Mouse (Mus musculus) CH12.LX (cell line): Measurements from ENCODE around the gene Clic4. TPM values are rescaled to one million over a fixed set of nuclear protein-coding genes. Genes with fewer than 3 reads are reported as not detected.

Experiments used
- DNase-seq: peaks from one replicate; pipeline ENCODE4 v3.0.0-alpha.2; 2013; ENCODE audit errors: extremely low read depth
- H3K27ac ChIP-seq: 2 replicates; pipeline ENCODE4 v1.5.1; 2012; ENCODE audit warnings: low read depth, mild to moderate bottlenecking, control low read depth, moderate library complexity; ENCODE audit not compliant: insufficient read depth
- H3K27me3 ChIP-seq: replicated peaks from 2 replicates; pipeline ENCODE3; 2012; ENCODE audit warnings: inconsistent platforms
- H3K36me3 ChIP-seq, 2 experiments: replicated peaks in 1 of 2; 2 replicates each; pipeline versions ENCODE3 to v1.6.1; 2012; ENCODE audit warnings: inconsistent platforms in 1 of 2, low read length in 1 of 2, mild to moderate bottlenecking in 1 of 2, mixed read lengths in 1 of 2, moderate library complexity in 1 of 2; ENCODE audit not compliant: control insufficient read depth in 1 of 2, insufficient read depth in 1 of 2
- H3K4me1 ChIP-seq, 2 experiments: 2 replicates each; pipeline ENCODE4 v1.6.1; 2012; ENCODE audit warnings: inconsistent platforms in 1 of 2, moderate library complexity in 1 of 2; ENCODE audit not compliant: insufficient read depth in 2 of 2, control insufficient read depth in 1 of 2
- H3K4me2 ChIP-seq: 2 replicates; pipeline ENCODE4 v1.6.1; 2012; ENCODE audit warnings: low read depth, mild to moderate bottlenecking, control low read depth; ENCODE audit not compliant: poor library complexity, insufficient read depth, severe bottlenecking
- H3K4me3 ChIP-seq, 3 experiments: fragments of 150-350 bp in 1 of 3; sonication (generic) in 1 of 3; replicated peaks in 1 of 3; 2 replicates each; pipeline versions ENCODE3 to v1.5.1; 2011 to 2012; ENCODE audit warnings: low read depth in 2 of 3, low read length in 2 of 3, mild to moderate bottlenecking in 2 of 3, moderate library complexity in 2 of 3, control low read depth in 1 of 3, improper control_type of control experiment in 1 of 3, inconsistent platforms in 1 of 3, mixed read lengths in 1 of 3; ENCODE audit not compliant: poor library complexity in 1 of 3
- H3K79me2 ChIP-seq: replicated peaks from 2 replicates; pipeline ENCODE4 v1.6.1; 2012; ENCODE audit warnings: mild to moderate bottlenecking, moderate library complexity; ENCODE audit not compliant: control insufficient read depth, poor library complexity, insufficient read depth, severe bottlenecking; ENCODE audit errors: extremely low read depth
- H3K9ac ChIP-seq: 2 replicates; pipeline ENCODE4 v1.6.1; 2012; ENCODE audit warnings: low read depth, mild to moderate bottlenecking, control low read depth, moderate library complexity; ENCODE audit not compliant: insufficient read depth
- H3K9me3 ChIP-seq: replicated peaks from 2 replicates; pipeline ENCODE3; 2012; ENCODE audit warnings: low read length, inconsistent platforms, mixed read lengths
- BHLHE40 ChIP-seq: IDR thresholded peaks from 2 replicates; pipeline ENCODE4 v1.6.1; 2011; ENCODE audit warnings: mild to moderate bottlenecking, low read depth, low read length, improper control_type of control experiment
- CHD1 ChIP-seq: IDR thresholded peaks from 2 replicates; pipeline ENCODE4 v1.6.1; 2012; ENCODE audit warnings: low read depth, low read length, improper control_type of control experiment, inconsistent platforms
- CHD2 ChIP-seq: IDR thresholded peaks from 2 replicates; pipeline ENCODE4 v1.6.1; 2011; ENCODE audit warnings: low read length, improper control_type of control experiment
- CTCF ChIP-seq, 2 experiments: IDR thresholded peaks in 1 of 2; conservative IDR thresholded peaks in 1 of 2; 2 replicates each; pipeline ENCODE4 v1.5.1; 2011 to 2012; ENCODE audit warnings: low read depth in 2 of 2, low read length in 2 of 2, improper control_type of control experiment in 1 of 2, inconsistent platforms in 1 of 2, mild to moderate bottlenecking in 1 of 2, moderate library complexity in 1 of 2
- E2F4 ChIP-seq: IDR thresholded peaks from 2 replicates; pipeline ENCODE4 v1.6.1; 2011; ENCODE audit warnings: low read depth, low read length, improper control_type of control experiment; ENCODE audit not compliant: insufficient replicate concordance
- EP300 ChIP-seq: IDR thresholded peaks from 2 replicates; pipeline ENCODE4 v1.6.1; 2011; ENCODE audit warnings: low read length, improper control_type of control experiment
- ETS1 ChIP-seq: conservative IDR thresholded peaks from 2 replicates; pipeline ENCODE4 v1.6.1; 2012; ENCODE audit warnings: low read depth, mild to moderate bottlenecking, inconsistent platforms, low read length, improper control_type of control experiment, moderate library complexity
- HCFC1 ChIP-seq: IDR thresholded peaks from 2 replicates; pipeline ENCODE4 v1.6.1; 2012; ENCODE audit warnings: low read depth, mild to moderate bottlenecking, inconsistent platforms, low read length, improper control_type of control experiment
- IRF4 ChIP-seq: IDR thresholded peaks from 2 replicates; pipeline ENCODE4 v1.6.1; 2014; ENCODE audit warnings: low read depth, mild to moderate bottlenecking, inconsistent platforms, low read length, improper control_type of control experiment
- JUND ChIP-seq: conservative IDR thresholded peaks from 2 replicates; pipeline ENCODE4 v1.6.1; 2011; ENCODE audit warnings: low read depth, low read length, improper control_type of control experiment
- MAFK ChIP-seq: IDR thresholded peaks from 2 replicates; pipeline ENCODE4 v1.6.1; 2011; ENCODE audit warnings: low read length, improper control_type of control experiment; ENCODE audit not compliant: insufficient replicate concordance
- MAX ChIP-seq: IDR thresholded peaks from 2 replicates; pipeline ENCODE4 v1.6.1; 2011; ENCODE audit warnings: low read length, improper control_type of control experiment
- MAZ ChIP-seq: IDR thresholded peaks from 2 replicates; pipeline ENCODE4 v1.6.1; 2012; ENCODE audit warnings: low read depth, mild to moderate bottlenecking, inconsistent platforms, low read length, improper control_type of control experiment, moderate library complexity
- MXI1 ChIP-seq: IDR thresholded peaks from 2 replicates; pipeline ENCODE4 v1.6.1; 2011; ENCODE audit warnings: mild to moderate bottlenecking, low read depth, low read length, improper control_type of control experiment
- MYC ChIP-seq: IDR thresholded peaks from 2 replicates; pipeline ENCODE4 v1.6.1; 2011; ENCODE audit warnings: low read depth, mild to moderate bottlenecking, improper control_type of control experiment, low read length
- PAX5 ChIP-seq: IDR thresholded peaks from 2 replicates; pipeline ENCODE4 v1.6.1; 2012; ENCODE audit warnings: low read length, inconsistent platforms, mixed read lengths
- POLR2A ChIP-seq: IDR thresholded peaks from 2 replicates; pipeline ENCODE4 v1.6.1; 2011; ENCODE audit warnings: low read depth, mild to moderate bottlenecking, improper control_type of control experiment, low read length
- RAD21 ChIP-seq: IDR thresholded peaks from 2 replicates; pipeline ENCODE4 v1.6.1; 2011; ENCODE audit warnings: low read depth, mild to moderate bottlenecking, low read length, improper control_type of control experiment, moderate library complexity
- RCOR1 ChIP-seq: conservative IDR thresholded peaks from 2 replicates; pipeline ENCODE4 v1.6.1; 2012; ENCODE audit warnings: low read depth, mild to moderate bottlenecking, inconsistent platforms, low read length, improper control_type of control experiment
- SMC3 ChIP-seq: IDR thresholded peaks from 2 replicates; pipeline ENCODE4 v1.6.1; 2011; ENCODE audit warnings: low read depth, low read length, improper control_type of control experiment
- UBTF ChIP-seq: IDR thresholded peaks from 2 replicates; pipeline ENCODE4 v1.6.1; 2012; ENCODE audit warnings: low read depth, mild to moderate bottlenecking, inconsistent platforms, low read length, improper control_type of control experiment, moderate library complexity
- USF1 ChIP-seq: IDR thresholded peaks from 2 replicates; pipeline ENCODE4 v1.6.1; 2014; ENCODE audit warnings: low read depth, mild to moderate bottlenecking, inconsistent platforms, low read length, improper control_type of control experiment
- USF2 ChIP-seq: conservative IDR thresholded peaks from 2 replicates; pipeline ENCODE4 v1.6.1; 2011; ENCODE audit warnings: low read depth, low read length, improper control_type of control experiment
- ZC3H11A ChIP-seq: IDR thresholded peaks from 2 replicates; pipeline ENCODE4 v1.6.1; 2012; ENCODE audit warnings: low read depth, mild to moderate bottlenecking, inconsistent platforms, low read length, improper control_type of control experiment
- ZKSCAN1 ChIP-seq: IDR thresholded peaks from 2 replicates; pipeline ENCODE4 v1.6.1; 2012; ENCODE audit warnings: low read depth, inconsistent platforms, low read length, improper control_type of control experiment, borderline replicate concordance
- ZMIZ1 ChIP-seq: IDR thresholded peaks from 2 replicates; pipeline ENCODE4 v1.6.1; 2012; ENCODE audit warnings: low read depth, mild to moderate bottlenecking, inconsistent platforms, low read length, improper control_type of control experiment
- ZNF384 ChIP-seq: IDR thresholded peaks from 2 replicates; pipeline ENCODE4 v1.6.1; 2012; ENCODE audit warnings: low read depth, low read length, improper control_type of control experiment, inconsistent platforms
- dilution Hi-C: fragments of 300-500 bp; cut with MboI; formaldehyde crosslinking; loops from 2 replicates; pipeline ENCODE4 v1.14.3; 2020; ENCODE audit warnings: low sequenced_read_pairs; ENCODE audit not compliant: extremely low pct_unique_long_range_greater_than_20kb, extremely low pct_ligation_motif_present
- in situ Hi-C: fragments of 300-500 bp; cut with MboI; formaldehyde crosslinking; loops from 3 replicates; pipeline ENCODE4 v1.14.3; 2019; ENCODE audit warnings: low sequenced_read_pairs, low pct_ligation_motif_present, low pct_unique_long_range_greater_than_20kb, mixed read lengths
- polyA plus RNA-seq: library from polyadenylated mRNA; unstranded; fragments of >175 nt; gene quantifications from 2 replicates; pipeline ENCODE4 v1.2.1, GENCODE M21; 2012; ENCODE audit warnings: low read depth; ENCODE audit not compliant: insufficient read length
- total RNA-seq, 2 experiments: library from RNA; depleted of rRNA; stranded (reverse); fragments of 300-350 nt in 1 of 2; fragments of >200 nt in 1 of 2; gene quantifications; 2 replicates each; pipeline ENCODE4 v1.2.3; 2012 to 2014

The Clic4 gene
- total and polyA plus RNA-seq, 3 experiments = 154 to 214 (median 199) TPM

GRCm38 (mm10) chr4:135232563-135232962, 40.1 kb downstream of the Clic4 start:
- Histone ChIP-seq H3K4me2 (peak overlapping the region; percentile 61; the same call in 1 of the 2 replicates), H3K9me3 (no peaks in the 10 kb centered on the region), H3K4me3 (no peak overlapping the region), H3K27ac (peak overlapping the region; percentile 56), H3K4me1 (peaks cover 20 to 83% of the 10 kb centered on the region in 2 experiments), H3K36me3 (peaks cover 38 to 70% of the 10 kb centered on the region in 2 experiments), H3K79me2 (peaks cover 93% of the 10 kb centered on the region), H3K27me3 (no peaks in the 10 kb centered on the region), H3K9ac (no peak overlapping the region; the same call in 1 of the 2 replicates)
- in situ Hi-C loops = no loop called here
- DNase-seq = peak; percentile 58
- TF ChIP-seq EP300 = peak; percentile 28; the same call in 1 of the 2 replicates
- TF ChIP-seq CHD1 = no peak
- no peak for TF ChIP-seq JUND
- TF ChIP-seq MAX = no peak
- no peak for TF ChIP-seq ZMIZ1
- TF ChIP-seq MAFK = no peak
- TF ChIP-seq ZNF384 = no peak
- TF ChIP-seq UBTF = no peak
- TF ChIP-seq BHLHE40 = peak; percentile 69
- no peak for TF ChIP-seq IRF4
- no peak for TF ChIP-seq RAD21
- no peak for TF ChIP-seq ZC3H11A
- peak; percentile 22; the same call in 1 of the 2 replicates for TF ChIP-seq MYC
- TF ChIP-seq ZKSCAN1 = no peak
- no peak for TF ChIP-seq E2F4
- TF ChIP-seq HCFC1 = no peak
- no peak for TF ChIP-seq PAX5
- no peak for TF ChIP-seq RCOR1
- peak; percentile 47 for TF ChIP-seq ETS1
- peak; percentile 21; the same call in 1 of the 2 replicates for TF ChIP-seq CHD2
- no peak for TF ChIP-seq CTCF (conservative IDR thresholded peaks at IDR 0.05 in 1 of 2, IDR thresholded peaks at IDR 0.05 in 1 of 2; ENCODE audit: low read depth in 2 of 2, low read length in 2 of 2)
- TF ChIP-seq MXI1 = no peak
- no peak for TF ChIP-seq POLR2A
- no peak for TF ChIP-seq SMC3
- TF ChIP-seq USF2 = no peak
- TF ChIP-seq MAZ = no peak
- TF ChIP-seq USF1 = no peak
- dilution Hi-C loops = no loop called here
